Mouse (Mus musculus) spleen, postnatal 4 days (tissue): ENCODE data around the gene Txn1.

Source experiments
- DNase-seq, 2 experiments: peaks; one replicate each; pipeline ENCODE4 v3.0.0; 2022; ENCODE audit warnings: low spot score in 2 of 2

Gene Txn1

DNA sequence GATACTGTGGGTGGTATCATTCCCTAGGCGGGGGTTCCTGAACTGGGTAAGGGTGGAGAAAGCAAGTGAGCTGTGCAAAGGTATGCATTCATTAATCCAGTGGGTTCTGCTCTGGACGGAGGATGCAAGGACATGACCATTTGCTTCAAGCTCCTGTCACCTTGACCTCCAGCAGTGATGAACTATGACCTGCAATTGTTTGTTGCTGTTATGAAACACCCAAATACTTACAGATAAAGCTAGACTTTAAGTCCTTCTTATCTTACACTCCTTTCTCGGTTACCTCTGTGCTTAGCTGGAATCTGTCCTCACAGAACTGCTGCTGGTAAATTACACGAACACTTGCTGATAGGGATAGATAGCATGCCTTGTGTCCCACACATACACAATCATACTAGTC, 15.6 kb downstream of the Txn1 start:
- DNase-seq = no peak

DNA sequence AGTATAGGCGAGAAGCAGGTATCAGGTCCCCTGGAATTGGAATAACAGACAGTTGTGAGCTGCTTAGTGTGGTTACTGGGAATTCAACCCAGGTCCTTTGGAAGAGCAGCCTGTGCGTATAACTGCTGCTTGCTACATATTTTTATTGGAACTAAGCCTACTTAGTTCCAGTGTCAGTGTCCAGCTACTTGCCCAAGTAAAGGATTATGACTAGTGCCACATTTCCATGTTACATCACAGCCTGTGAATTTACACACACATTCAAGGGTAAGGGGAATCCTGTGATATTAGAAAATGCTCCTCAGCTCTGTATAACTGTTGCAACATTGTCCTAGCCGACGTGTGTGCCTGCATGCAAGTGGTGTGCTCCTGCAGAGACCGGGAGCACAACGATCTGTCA, 18.9 kb downstream of the Txn1 start:
- DNase-seq = no peak

DNA sequence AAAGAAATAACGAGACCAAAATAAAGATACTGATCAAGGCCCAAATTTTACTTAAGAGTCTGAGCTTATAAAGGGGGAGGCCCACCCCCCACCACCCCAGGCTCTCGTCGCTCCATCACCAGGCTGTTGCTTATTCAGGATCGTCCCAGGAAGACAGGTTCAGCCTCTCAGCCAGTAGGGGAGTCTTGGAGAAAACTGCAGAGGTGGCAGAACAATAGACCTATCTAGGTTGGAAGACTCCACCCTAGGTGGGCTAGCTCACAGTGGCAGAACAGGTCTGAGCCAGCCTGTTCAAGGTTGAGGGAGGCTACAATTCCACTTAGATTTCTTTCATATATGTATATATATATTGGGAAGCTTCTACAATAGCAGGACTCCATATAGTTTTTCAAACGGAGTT, 22.0 kb downstream of the Txn1 start:
- no peak for DNase-seq

DNA sequence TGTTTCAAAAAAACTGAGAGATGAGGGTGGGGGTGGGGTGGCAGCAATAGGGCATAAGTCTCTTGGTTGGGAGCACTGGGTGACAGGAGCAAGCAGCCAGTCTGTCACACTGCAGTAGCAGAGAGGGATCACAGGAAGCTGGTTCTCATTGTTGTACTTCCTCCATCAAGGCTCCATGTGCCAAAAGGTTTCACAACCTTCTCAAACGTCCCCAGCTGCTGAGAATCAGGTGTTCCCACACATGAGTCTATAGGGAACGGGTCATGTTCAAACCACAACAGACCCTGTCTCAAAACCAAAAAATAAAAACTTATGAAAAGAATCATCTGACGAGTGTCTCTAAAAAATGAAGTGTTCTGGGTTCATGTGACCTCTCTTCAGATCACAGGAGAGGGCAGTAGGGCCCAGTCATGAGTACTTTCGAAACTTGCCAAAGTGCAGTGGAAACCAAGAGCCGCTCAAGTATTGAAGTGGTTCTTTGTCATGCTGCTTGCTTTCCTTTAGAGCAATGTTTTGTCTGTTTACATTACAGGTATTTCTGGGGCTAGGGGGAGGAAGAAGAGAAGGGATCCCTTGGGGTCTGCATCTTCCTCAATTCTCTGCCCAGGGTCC, 25.5 kb downstream of the Txn1 start:
- DNase-seq = no peak

DNA sequence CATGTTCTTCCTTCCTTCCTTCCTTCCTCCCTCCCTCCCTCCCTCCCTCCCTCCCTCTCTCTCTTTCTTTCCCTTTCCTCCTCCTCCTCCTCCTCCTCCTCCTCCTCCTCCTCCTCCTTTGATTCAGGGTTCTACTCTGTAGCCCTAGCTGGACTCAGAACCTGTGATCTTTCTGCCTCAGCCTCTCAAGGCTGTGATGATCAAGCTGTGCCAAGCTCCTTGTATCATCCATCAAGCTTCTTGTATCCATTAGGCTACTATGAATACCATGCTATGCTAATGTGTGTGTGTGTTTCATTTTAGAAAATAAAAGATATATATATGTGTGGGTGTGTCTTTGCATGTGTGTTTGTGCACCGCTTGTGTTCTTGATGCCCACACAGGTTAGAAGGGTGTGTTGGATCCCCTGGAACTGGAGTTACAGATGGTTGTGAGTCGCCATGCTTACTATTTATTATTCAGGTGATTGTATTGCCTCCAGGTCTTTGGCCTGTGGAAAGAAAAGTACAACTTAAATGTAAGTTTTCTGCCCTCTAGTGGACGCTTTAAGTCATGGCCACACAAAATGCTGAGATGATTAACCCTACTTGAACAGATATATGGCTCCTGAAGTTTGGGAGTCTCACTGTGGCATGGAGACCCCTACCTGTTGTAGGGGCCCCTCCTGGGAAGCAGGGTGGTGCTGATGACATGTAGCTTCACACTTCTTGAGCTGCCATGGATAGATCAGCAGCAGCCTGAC, 28.6 kb downstream of the Txn1 start:
- DNase-seq = no peak

DNA sequence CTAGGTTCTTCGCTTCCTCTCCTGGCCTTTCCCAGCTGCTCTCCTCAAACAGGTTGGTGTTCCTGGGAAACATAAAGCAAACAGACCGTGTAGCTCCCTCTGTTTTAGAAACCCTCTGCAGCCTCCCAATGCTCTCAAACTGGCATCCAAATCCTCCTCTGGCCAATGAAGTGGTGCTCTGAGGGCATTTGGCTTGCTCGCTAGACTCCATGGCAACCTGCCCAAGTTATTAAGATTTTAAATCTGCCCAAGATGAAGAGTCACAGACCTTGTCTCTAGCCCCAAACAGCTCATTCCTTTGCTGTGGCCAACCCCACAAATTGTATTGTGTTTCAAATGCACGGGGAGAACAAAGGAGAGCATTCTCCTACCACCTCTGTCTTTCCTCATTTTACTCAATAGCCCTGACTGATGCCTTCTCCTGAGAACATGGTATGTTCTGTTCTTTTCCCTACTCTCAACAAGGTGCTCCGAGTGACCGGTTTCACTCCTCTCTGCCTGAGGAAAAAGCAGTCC, 31.6 kb downstream of the Txn1 start:
- no peak for DNase-seq

DNA sequence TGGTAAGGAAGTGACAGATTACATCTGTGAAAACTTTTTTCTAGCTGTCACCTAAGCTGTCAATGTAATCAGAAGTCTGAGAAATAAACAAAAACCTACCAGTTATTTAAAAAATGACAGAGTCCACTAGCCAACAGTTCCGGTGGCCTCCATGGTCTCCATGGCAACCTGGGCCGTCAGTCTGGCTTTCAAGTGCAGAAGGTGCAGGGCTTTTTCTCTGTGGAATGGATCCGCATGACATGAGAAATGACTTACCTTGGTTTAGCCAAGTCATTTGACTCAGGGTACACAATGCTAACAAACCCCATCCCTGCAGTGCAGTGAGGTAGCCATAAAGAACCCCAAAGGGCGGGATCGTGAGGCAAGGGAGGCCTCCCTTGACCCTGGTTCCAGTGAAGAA, 34.0 kb downstream of the Txn1 start:
- DNase-seq = no peak

DNA sequence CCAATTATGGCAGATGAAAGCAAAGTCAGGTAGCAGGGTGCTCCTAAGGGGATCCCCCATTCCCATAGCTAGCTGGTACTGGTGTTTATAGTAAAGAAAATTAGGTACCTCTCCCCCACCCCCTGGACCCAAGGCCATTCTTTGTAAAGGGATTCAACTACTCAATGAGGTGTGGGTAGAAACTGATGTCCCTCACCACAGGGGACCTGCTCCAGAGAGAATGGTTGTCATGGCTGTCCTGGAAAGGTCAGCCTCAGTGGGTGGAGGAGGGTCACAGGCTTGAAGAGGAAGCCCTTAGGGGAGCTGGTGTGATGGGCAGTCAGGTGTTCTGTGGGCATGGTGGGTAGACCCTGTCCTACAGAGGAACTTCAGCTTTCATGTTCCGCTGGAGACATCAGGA, 35.7 kb downstream of the Txn1 start:
- no peak for DNase-seq

DNA sequence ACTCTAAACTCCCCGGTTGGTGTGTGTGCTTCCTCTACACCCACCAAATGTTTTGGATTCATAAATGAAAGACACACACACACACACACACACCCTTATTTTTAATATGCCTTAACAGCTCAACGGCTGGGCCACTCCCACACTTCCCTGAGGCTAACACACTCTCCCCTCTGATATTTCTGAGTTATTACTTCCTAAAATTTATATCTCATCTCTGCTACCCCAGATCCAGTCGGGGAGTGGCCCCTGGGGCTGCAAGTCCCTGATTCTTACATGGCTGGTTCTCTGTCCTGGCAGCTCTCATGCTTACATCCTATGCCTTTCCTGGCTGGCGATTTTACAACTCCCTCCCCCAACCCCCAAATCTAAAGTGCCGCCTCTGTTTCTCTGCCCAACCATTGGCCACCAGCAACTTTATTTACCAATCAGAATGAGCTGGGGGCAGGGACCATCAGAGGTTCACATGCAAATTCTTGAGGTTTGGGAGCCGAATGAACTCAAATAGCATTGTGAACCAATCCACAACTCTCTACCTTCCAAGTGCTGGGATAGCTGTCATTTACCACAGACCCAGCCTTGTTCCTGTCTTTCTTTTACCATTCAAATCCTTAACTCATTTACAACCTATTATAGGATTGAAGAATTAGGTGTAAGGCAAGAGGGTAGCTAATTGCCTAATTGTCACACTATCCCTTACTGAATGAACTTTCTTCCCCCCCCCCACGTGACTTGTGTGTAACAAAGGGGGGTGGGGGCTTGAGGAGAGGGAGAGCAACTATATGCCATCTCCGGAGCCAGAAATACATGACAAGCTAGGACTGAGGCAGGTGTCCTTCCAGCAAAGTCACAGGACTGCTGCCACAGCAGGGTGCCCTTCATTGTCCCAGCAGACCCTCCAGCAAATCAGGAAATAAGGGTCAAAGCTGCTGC, 36.5 kb downstream of the Txn1 start:
- DNase-seq = no peak

DNA sequence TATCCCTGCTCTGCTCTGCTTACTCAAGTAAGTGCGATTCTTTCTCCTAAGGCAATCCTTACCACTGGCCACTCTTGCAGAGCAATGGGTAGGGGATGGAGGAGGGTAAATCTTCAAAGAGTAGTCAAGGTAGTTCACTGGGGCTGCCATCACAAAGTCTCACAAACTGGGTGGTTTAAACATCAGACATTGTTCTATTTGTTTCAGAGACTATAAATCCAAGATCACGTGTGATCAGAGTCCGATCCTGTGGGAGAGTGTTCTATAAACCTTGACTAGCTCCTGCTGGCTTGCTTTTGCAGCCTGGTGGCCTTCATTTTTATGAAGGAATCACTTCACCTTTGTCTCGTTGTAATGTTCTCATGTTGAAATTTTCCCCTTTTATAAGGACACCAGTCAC, 39.5 kb downstream of the Txn1 start:
- DNase-seq = no peak

DNA sequence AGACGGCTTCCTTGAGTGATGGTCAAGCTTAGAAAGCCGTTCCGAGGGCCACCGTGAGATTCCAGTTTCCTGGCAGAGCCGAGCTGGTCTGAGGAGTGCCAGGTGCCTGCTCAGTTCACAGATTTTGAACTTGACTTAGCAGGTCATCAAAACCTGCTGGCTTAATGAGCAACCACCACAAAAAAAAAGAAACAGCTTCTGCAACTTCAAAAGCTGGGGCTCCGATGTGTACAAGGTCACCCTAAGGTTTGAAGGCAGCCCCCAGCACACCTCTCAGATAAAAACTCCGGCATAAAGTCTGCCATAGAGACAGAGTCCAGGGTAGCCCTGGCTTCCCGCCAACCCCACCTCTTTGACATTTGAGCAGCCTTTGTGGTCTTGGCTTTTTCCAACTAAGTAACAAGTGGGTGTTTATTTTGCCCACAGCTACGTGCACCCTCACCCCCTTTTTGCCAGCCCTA, 40.0 kb downstream of the Txn1 start, which contains the start of gene D630039A03Rik:
Gene D630039A03Rik (minus strand): TSS at position 97 of the 461 bp plus-strand sequence.
- no peak for DNase-seq

DNA sequence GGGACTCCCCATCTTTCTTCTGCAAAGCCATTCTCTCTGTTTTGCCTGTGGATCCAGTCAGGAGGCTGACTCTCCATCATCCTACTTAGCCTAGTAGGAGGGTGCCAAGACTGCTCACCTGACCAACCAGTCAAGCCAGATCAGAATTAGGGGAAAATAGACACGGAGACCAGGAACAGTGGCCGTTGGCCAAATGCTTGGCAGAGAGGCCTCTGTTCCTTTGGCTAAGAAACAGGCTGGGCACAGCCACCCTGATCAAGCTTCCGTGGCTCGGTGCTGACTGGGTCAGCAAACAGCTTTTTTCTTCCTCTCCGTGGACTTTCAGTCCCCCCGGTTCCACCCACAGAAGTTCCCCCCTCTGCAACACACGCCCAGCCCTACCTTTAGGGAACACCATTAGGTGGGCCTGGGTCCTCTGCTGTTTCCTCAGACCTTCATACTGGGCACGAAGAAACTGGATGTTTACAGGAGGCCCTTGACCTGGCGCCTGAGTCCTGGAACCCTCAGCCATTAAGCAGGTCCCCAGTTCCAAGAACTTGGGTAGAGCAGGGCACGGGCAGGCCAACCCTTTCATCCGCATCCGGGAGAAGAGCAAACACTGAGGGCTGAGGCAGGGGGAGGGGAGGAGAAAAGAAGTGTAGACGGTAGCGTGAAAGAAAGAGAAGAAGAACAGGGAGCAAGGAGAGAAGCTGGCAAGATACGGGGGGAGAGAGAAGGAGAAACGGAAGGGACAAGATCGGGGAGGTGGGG, 40.8 kb downstream of the Txn1 start:
- no peak for DNase-seq

DNA sequence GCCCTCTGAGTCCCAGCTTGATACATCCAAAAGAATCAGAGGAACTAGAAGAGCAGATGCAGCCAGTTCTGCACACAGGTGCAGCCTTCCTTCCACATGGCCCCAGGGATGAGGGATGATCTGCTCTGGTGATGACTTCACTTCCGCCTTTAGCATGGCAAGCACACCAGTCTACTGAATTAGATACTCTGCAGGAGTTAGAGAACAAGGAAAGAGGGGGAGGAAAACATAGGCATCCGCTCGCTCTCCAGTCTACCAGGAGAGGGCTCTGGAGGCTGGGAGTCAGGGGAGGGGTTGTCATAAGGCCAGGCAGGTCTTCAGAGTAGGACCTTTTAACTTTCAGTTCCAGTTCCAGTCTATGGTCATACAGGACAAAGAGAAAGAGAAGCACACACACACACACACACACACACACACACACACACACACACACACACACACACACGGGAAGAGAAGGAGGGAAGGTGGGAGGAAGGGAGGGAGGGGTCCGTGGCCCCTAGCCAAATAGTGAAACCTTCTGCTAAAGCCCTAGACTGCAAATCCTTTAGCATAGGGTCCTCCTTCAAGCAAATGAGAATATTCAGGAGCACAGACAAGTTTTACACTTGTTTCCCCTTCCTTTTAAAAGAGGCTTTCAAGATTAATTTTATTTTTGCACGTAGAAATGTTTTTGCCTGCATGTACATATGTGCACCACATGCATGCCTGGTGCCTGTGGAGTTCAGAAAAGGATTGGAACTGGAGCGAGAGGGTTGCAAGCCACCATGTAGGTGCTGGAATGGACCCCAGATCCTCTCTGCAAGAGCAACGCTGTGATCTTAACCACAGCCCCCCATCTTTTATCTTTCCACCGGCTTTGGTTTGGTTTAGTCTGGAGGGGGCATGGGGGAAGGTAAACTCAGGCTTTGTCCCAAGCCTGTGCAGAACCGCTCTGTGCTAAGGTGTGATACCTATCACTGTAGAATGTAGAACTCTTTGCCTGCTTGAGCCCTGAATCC, 41.7 kb downstream of the Txn1 start:
- DNase-seq = no peak

DNA sequence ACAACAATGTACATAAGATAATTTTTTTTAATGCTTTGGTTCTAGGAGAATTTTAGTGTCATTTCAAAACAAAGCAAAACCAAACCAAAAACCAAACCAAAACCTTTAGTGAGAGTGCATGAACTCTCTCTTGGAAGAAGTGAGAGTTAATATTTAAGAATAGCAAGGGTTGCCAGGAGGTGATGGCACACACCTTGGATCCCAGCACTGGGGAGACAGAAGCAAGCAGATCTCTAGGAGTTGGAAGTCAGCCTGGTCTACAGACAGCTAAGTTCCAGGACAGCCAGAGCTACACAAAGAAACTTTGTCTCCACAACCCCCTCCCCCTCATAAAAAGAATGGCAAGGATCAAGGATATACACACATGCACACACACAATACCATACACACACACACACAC, 43.2 kb downstream of the Txn1 start:
- DNase-seq = no peak

DNA sequence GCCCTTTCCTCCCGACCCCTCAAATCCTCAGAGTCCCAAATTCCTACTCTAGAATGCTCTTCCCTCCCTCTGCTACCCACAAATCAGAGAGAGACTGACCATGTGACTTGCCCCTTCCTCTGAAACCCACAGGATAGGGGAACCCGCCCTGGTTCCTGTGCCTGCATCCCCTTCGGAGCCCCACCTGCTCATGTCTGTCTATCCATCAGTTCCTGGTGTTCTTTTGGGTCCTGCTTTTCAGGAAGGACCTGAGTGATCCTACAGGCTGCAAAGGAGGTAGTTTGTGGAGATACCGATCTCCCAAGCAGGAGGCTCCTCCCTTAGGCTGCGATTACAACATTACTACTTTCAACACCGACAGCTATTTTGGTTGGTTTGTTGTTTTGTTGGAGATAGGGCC, 47.4 kb downstream of the Txn1 start:
- no peak for DNase-seq

DNA sequence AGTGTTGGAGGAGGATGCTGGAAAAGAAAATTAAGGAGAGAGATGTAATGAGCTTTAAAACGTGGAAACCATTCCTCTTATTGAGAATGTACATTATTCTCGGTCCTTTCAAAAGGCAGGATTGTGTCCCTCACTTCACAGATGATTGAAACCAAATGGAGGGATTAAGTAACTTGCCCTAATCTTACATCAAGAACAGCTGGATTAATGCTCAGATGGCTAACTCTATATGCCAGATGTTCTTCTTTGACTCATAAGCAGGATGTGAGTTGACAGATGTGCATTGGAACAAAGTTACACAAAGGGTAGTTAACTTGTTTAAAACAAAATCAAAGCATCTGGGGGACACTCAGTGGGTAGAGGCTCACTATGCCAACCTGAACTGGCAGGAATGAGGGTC, 49.5 kb downstream of the Txn1 start:
- no peak for DNase-seq

DNA sequence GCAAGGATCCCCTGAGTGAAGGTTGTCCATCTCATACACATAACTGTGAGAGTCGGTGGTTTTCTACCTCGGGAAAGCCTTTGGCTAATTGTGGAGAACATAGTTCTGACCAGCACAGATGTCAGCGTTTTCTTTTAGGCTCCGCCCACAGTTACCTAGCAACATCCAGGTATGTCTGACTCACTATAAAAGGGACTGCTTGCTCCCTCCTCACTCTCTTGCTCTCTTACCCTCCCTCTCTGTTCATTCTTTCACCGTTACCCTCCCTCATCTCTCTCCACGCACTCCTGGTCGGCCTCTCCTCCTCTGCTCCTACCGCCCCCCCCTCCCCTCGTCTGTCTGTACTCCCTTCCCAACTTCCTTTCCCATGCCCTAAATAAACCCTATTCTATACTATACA, 51.6 kb downstream of the Txn1 start:
- no peak for DNase-seq

DNA sequence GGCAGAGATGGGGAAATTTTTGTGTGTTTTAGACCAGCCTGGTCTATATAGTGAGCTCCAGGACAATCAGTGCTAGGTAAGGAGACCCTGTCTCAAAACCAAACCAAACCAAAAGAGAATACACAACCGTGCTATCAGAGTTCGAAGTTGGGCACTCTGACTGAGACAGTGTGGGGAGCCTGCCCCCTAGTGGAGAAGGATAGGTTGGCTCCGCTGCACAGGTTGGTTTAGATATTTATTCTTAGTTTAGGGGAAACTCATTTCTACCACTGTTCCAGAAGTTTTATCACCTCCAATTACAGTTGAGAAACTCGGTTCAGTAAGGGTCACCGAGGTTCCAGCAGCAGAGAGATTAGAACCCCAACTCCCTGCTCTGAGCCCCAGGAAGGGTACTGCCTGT, 52.0 kb downstream of the Txn1 start:
- peak; percentile 48 to 84 for DNase-seq

DNA sequence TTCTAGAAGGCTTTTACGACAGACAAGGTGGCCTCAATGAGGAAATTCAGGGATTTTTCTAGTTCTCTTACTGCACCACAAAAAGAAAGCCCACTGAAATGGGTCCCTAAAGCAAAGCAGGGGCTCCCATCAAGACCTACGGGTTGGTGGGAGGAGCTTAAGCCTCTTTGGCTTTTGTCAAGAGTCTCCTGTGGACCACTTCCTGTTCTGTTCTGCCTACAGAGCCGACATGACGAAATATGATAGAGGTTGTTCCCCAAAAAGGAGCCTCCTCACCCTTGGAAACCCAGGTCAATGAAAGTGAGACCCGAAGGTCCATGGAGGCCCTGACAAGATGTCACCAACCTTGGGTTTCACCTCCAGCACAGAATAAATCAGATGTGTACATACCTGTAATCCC, 53.6 kb downstream of the Txn1 start:
- DNase-seq = no peak

DNA sequence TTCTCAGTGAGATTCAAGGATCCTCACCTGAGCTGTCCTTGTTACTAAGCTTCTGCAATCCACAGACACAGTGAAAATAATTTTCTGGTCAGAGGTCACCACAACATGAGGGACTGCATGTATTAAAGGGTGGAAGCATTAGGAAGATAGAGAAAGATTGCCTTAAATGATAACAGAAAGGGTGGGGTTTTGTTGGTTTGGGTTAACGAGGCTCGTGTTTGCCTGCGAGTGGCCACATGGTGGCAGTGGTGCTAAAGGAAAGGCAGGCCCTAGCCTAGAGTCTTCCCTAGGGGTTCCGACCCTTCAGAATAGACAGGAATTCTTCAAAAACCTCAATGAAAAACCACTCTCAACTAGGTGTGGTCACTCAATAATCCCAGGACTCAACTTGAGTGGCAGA, 55.0 kb downstream of the Txn1 start:
- no peak for DNase-seq
